Mouse (Mus musculus) cerebellum, adult 2 months (tissue): ENCODE results near the gene Agap2. TPM values are rescaled to one million over a fixed set of nuclear protein-coding genes. Genes with fewer than 3 reads are reported as not detected.
"Not testable (repeated sequence)": the region's sequence is repeated elsewhere in the genome, so short reads cannot be mapped to it uniquely, and the experiment has no call there.

Experiments
- DNase-seq, 2 experiments: peaks; one replicate each; pipeline ENCODE4 v3.0.0; 2021
- H3K27ac ChIP-seq: fragments of 200-500 bp; 2 replicates; pipeline ENCODE4 v1.5.1; 2012; ENCODE audit warnings: low read length, control low read depth, inconsistent platforms; ENCODE audit not compliant: insufficient read depth
- H3K27me3 ChIP-seq: fragments of 200-500 bp; 2 replicates; pipeline ENCODE4 v1.6.1; 2012; ENCODE audit warnings: inconsistent platforms, mild to moderate bottlenecking, low read length, moderate library complexity; ENCODE audit not compliant: control insufficient read depth, insufficient read depth
- H3K4me1 ChIP-seq: fragments of 200-500 bp; 2 replicates; pipeline ENCODE4 v1.6.1; 2011; ENCODE audit warnings: low read length; ENCODE audit not compliant: control insufficient read depth, insufficient read depth
- H3K4me3 ChIP-seq: fragments of 200-500 bp; replicated peaks from 2 replicates; pipeline ENCODE3; 2011; ENCODE audit warnings: mild to moderate bottlenecking, low read depth, low read length, control low read depth; ENCODE audit not compliant: insufficient read depth
- CTCF ChIP-seq: fragments of 200-500 bp; IDR thresholded peaks from 2 replicates; pipeline ENCODE4 v1.5.1; 2011; ENCODE audit warnings: low read depth, mild to moderate bottlenecking, control low read depth, low read length, moderate library complexity, borderline replicate concordance; ENCODE audit not compliant: insufficient read depth
- POLR2A ChIP-seq: fragments of 200-500 bp; IDR thresholded peaks from 2 replicates; pipeline ENCODE4 v1.6.1; 2011; ENCODE audit warnings: low read length, control low read depth, borderline replicate concordance; ENCODE audit not compliant: insufficient read depth
- WGBS: fragments of 180-500 bp; shearing (Covaris S2); methylation state at CpG from one replicate; pipeline ENCODE4 v1.1.7; 2018; 5-methylcytosine and 5-hydroxymethylcytosine counted together
- polyA plus RNA-seq: library from polyadenylated mRNA; depleted of rRNA; stranded (reverse); fragments of >200 nt; gene quantifications from 2 replicates; pipeline ENCODE4 v1.2.3, GENCODE M21; 2012

Gene Agap2
- polyA plus RNA-seq, 1 experiment = 99.5 TPM

- no peak overlapping the region for H3K4me3 ChIP-seq
- 48% methylated on average over 5 of the region's 5 CpGs for WGBS
- no peak for DNase-seq
- 0 out of 2 replicates have a peak, but pooled peaks cover 5% of the 10 kb centered on the region for H3K4me1 ChIP-seq
- TF ChIP-seq CTCF (no peak), POLR2A (no peak)
- no peaks in the 10 kb centered on the region for H3K27me3 ChIP-seq
- no peak overlapping the region for H3K27ac ChIP-seq
Observed at GRCm38 (mm10) chr10:127061085-127061484, 14.0 kb upstream of the Agap2 start.

- Histone ChIP-seq H3K27ac (no peak overlapping the region), H3K4me3 (no peak overlapping the region), H3K4me1 (0 out of 2 replicates have a peak, but pooled peaks cover 5% of the 10 kb centered on the region), H3K27me3 (no peaks in the 10 kb centered on the region)
- 62% methylated on average over 2 of the region's 2 CpGs for WGBS
- no peak for DNase-seq
- TF ChIP-seq CTCF = no peak
Observed at GRCm38 (mm10) chr10:127061513-127061912, 13.6 kb upstream of the Agap2 start.

- WGBS = 71% methylated on average over 4 of the region's 4 CpGs
- not testable (repeated sequence) for DNase-seq, H3K27ac ChIP-seq, H3K4me3 ChIP-seq, H3K27me3 ChIP-seq, H3K4me1 ChIP-seq
Observed at GRCm38 (mm10) chr10:127062101-127062500, 13.0 kb upstream of the Agap2 start.

GRCm38 (mm10) chr10:127062503-127062902, 12.6 kb upstream of the Agap2 start:
- DNase-seq = no peak
- no peak overlapping the region for H3K4me3 ChIP-seq
- H3K27me3 ChIP-seq = no peaks in the 10 kb centered on the region
- TF ChIP-seq POLR2A = no peak
- no peak for TF ChIP-seq CTCF
- 55% methylated on average over 5 of the region's 5 CpGs for WGBS
- 0 out of 2 replicates have a peak, but pooled peaks cover 5% of the 10 kb centered on the region for H3K4me1 ChIP-seq
- H3K27ac ChIP-seq = no peak overlapping the region; the same call in 1 of the 2 replicates

- TF ChIP-seq POLR2A = peak; percentile 43; the same call in 1 of the 2 replicates
- no peak for TF ChIP-seq CTCF
- WGBS = under 1% methylated on average over 46 of the region's 46 CpGs
- Histone ChIP-seq H3K4me1 (0 out of 2 replicates have a peak, but pooled peaks cover 5% of the 10 kb centered on the region), H3K27ac (peak within 1 kb of the TSS; percentile 77), H3K4me3 (peak within 1 kb of the TSS; percentile 70), H3K27me3 (no peaks in the 10 kb centered on the region)
- DNase-seq = peak; percentile 98 to 99
Observed at GRCm38 (mm10) chr10:127063239-127063872, 11.7 kb upstream of the Agap2 start, which contains the start of gene Cdk4. Gene Cdk4, plus strand, starts transcription at chr10:127063534.

GRCm38 (mm10) chr10:127063913-127064870, 10.9 kb upstream of the Agap2 start:
- Histone ChIP-seq H3K4me3 (peak overlapping the region; percentile 70), H3K27ac (peak overlapping the region; percentile 77), H3K27me3 (no peaks in the 10 kb centered on the region), H3K4me1 (peaks cover 5% of the 10 kb centered on the region; the same call in 1 of the 2 replicates)
- TF ChIP-seq POLR2A = no peak
- no peak for TF ChIP-seq CTCF
- 9% methylated on average over 37 of the region's 37 CpGs for WGBS
- DNase-seq = no peak

- no peak for DNase-seq
- TF ChIP-seq CTCF (no peak), POLR2A (no peak)
- WGBS = 72% methylated on average over 9 of the region's 9 CpGs
- Histone ChIP-seq H3K4me1 (peaks cover 5% of the 10 kb centered on the region; the same call in 1 of the 2 replicates), H3K4me3 (no peak overlapping the region), H3K27ac (no peak overlapping the region), H3K27me3 (no peaks in the 10 kb centered on the region)
Observed at GRCm38 (mm10) chr10:127065981-127066380, 9.1 kb upstream of the Agap2 start.

GRCm38 (mm10) chr10:127066519-127067018, 8.5 kb upstream of the Agap2 start:
- TF ChIP-seq POLR2A (no peak), CTCF (no peak)
- DNase-seq = no peak
- 86% methylated on average over 14 of the region's 14 CpGs for WGBS
- no peaks in the 10 kb centered on the region for H3K27me3 ChIP-seq
- no peak overlapping the region for H3K27ac ChIP-seq
- H3K4me1 ChIP-seq = peaks cover 9% of the 10 kb centered on the region; the same call in 1 of the 2 replicates
- no peak overlapping the region for H3K4me3 ChIP-seq
